Mouse (Mus musculus) kidney, postnatal 0 days (tissue): ENCODE measurements around the gene Hspa12a. TPM values are rescaled to one million over a fixed set of nuclear protein-coding genes. Genes with fewer than 3 reads are reported as not detected.

Experiments used
- ATAC-seq: fragments of 200-750 bp; cut with Nextera tagmentation; replicated peaks from 2 replicates; pipeline ENCODE4 v1.8.0; 2017; ENCODE audit warnings: low read depth, moderate number of reproducible peaks, moderate TSS enrichment, moderate library complexity; ENCODE audit not compliant: low FRiP score
- DNase-seq: peaks from one replicate; pipeline ENCODE4 v3.0.0-alpha.2; 2016; ENCODE audit warnings: low spot score
- H3K27ac ChIP-seq: fragments of 300-500 bp; sonication (generic); 2 replicates; pipeline ENCODE4 v1.5.1; 2014; ENCODE audit warnings: mild to moderate bottlenecking
- H3K27me3 ChIP-seq: fragments of 300-500 bp; sonication (generic); 2 replicates; pipeline ENCODE4 v1.6.1; 2014; ENCODE audit warnings: low read length, mixed read lengths; ENCODE audit not compliant: insufficient read depth
- H3K36me3 ChIP-seq: fragments of 300-500 bp; sonication (generic); 2 replicates; pipeline ENCODE4 v1.6.1; 2014; ENCODE audit warnings: low read length, mixed read lengths; ENCODE audit not compliant: insufficient read depth
- H3K4me1 ChIP-seq: fragments of 300-500 bp; sonication (generic); replicated peaks from 2 replicates; pipeline ENCODE4 v1.6.1; 2014; ENCODE audit warnings: antibody characterized with exemption, low read length, mixed read lengths; ENCODE audit not compliant: insufficient read depth
- H3K4me2 ChIP-seq: fragments of 300-500 bp; sonication (generic); 2 replicates; pipeline ENCODE4 v1.6.1; 2014; ENCODE audit warnings: mild to moderate bottlenecking, low read length, moderate library complexity, mixed read lengths
- H3K4me3 ChIP-seq: fragments of 300-500 bp; sonication (generic); replicated peaks from 2 replicates; pipeline ENCODE4 v1.5.1; 2014; ENCODE audit warnings: low read depth, low read length
- H3K9ac ChIP-seq: fragments of 300-500 bp; sonication (generic); 2 replicates; pipeline ENCODE4 v1.6.1; 2014; ENCODE audit warnings: low read depth, low read length
- H3K9me3 ChIP-seq: fragments of 300-500 bp; sonication (generic); replicated peaks from 2 replicates; pipeline ENCODE4 v1.6.1; 2016; ENCODE audit warnings: low read length, inconsistent platforms, mixed read lengths
- CTCF ChIP-seq: IDR thresholded peaks from 2 replicates; pipeline ENCODE4 v1.5.1; 2016; ENCODE audit warnings: antibody characterized with exemption, low read depth, mild to moderate bottlenecking, moderate library complexity
- WGBS: fragments of 180-500 bp; shearing (Covaris S2); extraction: QIAGEN DNeasy Blood & Tissue Kit; methylation state at CpG from one replicate; pipeline ENCODE4 v1.1.7; 2014; 5-methylcytosine and 5-hydroxymethylcytosine counted together
- polyA plus RNA-seq: library from polyadenylated mRNA; unstranded; fragments of >200 nt; fragmentation: Nextera tagmentation; extraction: Ambion mirVana; gene quantifications from 2 replicates; pipeline ENCODE4 v1.2.1, GENCODE M21; 2015

The Hspa12a gene
- polyA plus RNA-seq, 1 experiment from 2014 or later, result 13.4 TPM

DNA sequence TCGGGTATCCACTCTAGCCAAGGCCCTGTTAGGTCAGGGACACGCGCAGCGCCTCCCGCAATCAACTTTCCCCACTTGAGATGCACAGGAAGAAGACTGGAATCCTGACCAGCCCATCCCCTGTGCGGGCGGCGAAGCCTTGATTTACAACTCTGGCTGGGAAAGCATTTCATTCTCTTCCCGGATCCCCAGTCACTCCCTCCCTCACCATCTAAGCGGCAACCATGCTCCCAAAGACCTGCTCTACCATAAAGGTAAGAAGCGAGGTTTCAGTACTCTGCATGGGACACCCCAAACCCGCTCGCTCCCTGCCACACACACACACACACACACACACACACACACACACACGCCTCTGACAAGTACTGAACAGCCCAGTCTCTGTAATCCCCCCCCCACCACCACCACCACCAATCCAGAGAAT is 83.6 kb downstream of the Hspa12a start:
- no peak for TF ChIP-seq CTCF
- Histone ChIP-seq H3K9ac (peak overlapping the region; percentile 52), H3K4me2 (peak overlapping the region; percentile 84), H3K9me3 (no peaks in the 10 kb centered on the region), H3K27me3 (no peaks in the 10 kb centered on the region), H3K36me3 (no peaks in the 10 kb centered on the region), H3K4me1 (peaks cover 8% of the 10 kb centered on the region; the same call in 1 of the 2 replicates), H3K4me3 (peak overlapping the region; percentile 45), H3K27ac (no peak overlapping the region)
- ATAC-seq (peak; percentile 21; the same call in 1 of the 2 replicates), DNase-seq (peak; percentile 55)
- 5% methylated on average over 14 of the region's 14 CpGs for WGBS

DNA sequence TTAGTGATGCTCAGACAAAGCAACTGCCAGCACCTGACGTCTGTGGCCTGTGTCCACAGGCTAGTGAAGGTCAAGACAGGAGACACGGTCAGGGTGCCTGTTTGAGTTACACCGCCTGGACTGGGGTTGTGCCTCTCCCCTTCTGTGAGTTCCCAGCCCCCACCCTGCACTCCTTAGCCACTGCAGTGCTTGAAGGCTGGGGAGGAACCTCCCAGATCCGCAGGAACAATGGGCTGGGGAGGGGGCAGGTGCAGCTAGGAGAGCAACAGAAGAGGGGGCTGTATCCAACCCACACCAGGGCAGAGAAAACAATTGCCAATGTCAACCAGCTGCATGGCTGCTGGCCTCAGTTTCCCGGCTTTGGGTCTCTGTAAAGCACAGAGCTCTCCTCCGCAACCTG is 84.1 kb downstream of the Hspa12a start:
- Histone ChIP-seq H3K36me3 (no peaks in the 10 kb centered on the region), H3K27ac (peak overlapping the region; percentile 13; the same call in 1 of the 2 replicates), H3K4me2 (peak overlapping the region; percentile 84), H3K9me3 (no peaks in the 10 kb centered on the region), H3K27me3 (no peaks in the 10 kb centered on the region), H3K4me3 (peak overlapping the region; percentile 45), H3K4me1 (peaks cover 8% of the 10 kb centered on the region; the same call in 1 of the 2 replicates), H3K9ac (peak overlapping the region; percentile 35; the same call in 1 of the 2 replicates)
- WGBS, result 25% methylated on average over 6 of the region's 6 CpGs
- no peak for TF ChIP-seq CTCF
- no peak for ATAC-seq
- no peak for DNase-seq

GRCm38 (mm10) chr19:58856129-58856855 is 87.2 kb downstream of the Hspa12a start:
- TF ChIP-seq CTCF, result no peak
- H3K9ac ChIP-seq, result no peak overlapping the region
- H3K4me1 ChIP-seq, result peaks cover 13% of the 10 kb centered on the region; the same call in 1 of the 2 replicates
- WGBS, result 92% methylated on average over 8 of the region's 9 CpGs
- H3K27me3 ChIP-seq, result no peaks in the 10 kb centered on the region
- no peak overlapping the region for H3K4me3 ChIP-seq
- no peak for ATAC-seq
- H3K27ac ChIP-seq, result no peak overlapping the region
- DNase-seq, result no peak
- H3K36me3 ChIP-seq, result no peaks in the 10 kb centered on the region
- H3K9me3 ChIP-seq, result no peaks in the 10 kb centered on the region
- no peak overlapping the region for H3K4me2 ChIP-seq

GRCm38 (mm10) chr19:58854899-58855298 is 88.6 kb downstream of the Hspa12a start:
- TF ChIP-seq CTCF, result no peak
- no peaks in the 10 kb centered on the region for H3K36me3 ChIP-seq
- H3K9me3 ChIP-seq, result no peaks in the 10 kb centered on the region
- peaks cover 13% of the 10 kb centered on the region; the same call in 1 of the 2 replicates for H3K4me1 ChIP-seq
- no peak overlapping the region for H3K4me3 ChIP-seq
- no peak for ATAC-seq
- H3K27ac ChIP-seq, result no peak overlapping the region
- no peak overlapping the region for H3K9ac ChIP-seq
- no peaks in the 10 kb centered on the region for H3K27me3 ChIP-seq
- no peak for DNase-seq
- H3K4me2 ChIP-seq, result no peak overlapping the region
- WGBS, result 63% methylated on average over 3 of the region's 3 CpGs

- no peak overlapping the region for H3K27ac ChIP-seq
- 56% methylated on average over 10 of the region's 10 CpGs for WGBS
- no peaks in the 10 kb centered on the region for H3K36me3 ChIP-seq
- ATAC-seq, result no peak
- no peak overlapping the region for H3K9ac ChIP-seq
- H3K4me3 ChIP-seq, result no peak overlapping the region
- H3K27me3 ChIP-seq, result no peaks in the 10 kb centered on the region
- TF ChIP-seq CTCF, result no peak
- no peak overlapping the region for H3K4me2 ChIP-seq
- peaks cover 9% of the 10 kb centered on the region; the same call in 1 of the 2 replicates for H3K4me1 ChIP-seq
- no peaks in the 10 kb centered on the region for H3K9me3 ChIP-seq
- DNase-seq, result no peak
Measured at GRCm38 (mm10) chr19:58853036-58853735, 90.3 kb downstream of the Hspa12a start.

GRCm38 (mm10) chr19:58850719-58851466 is 92.6 kb downstream of the Hspa12a start:
- DNase-seq (no peak), ATAC-seq (no peak)
- H3K4me3 ChIP-seq, result no peak overlapping the region
- no peak overlapping the region for H3K9ac ChIP-seq
- no peaks in the 10 kb centered on the region for H3K9me3 ChIP-seq
- H3K36me3 ChIP-seq, result no peaks in the 10 kb centered on the region
- TF ChIP-seq CTCF, result no peak
- no peak overlapping the region for H3K27ac ChIP-seq
- H3K27me3 ChIP-seq, result no peaks in the 10 kb centered on the region
- no peak overlapping the region for H3K4me2 ChIP-seq
- WGBS, result 49% methylated on average over 6 of the region's 7 CpGs
- peaks cover 9% of the 10 kb centered on the region; the same call in 1 of the 2 replicates for H3K4me1 ChIP-seq
